Mouse (Mus musculus): Measurements from ENCODE around the gene Ntpcr.
A peak's percentile ranks its signal among the peaks of the same experiment; 100 is the strongest.

Gene Ntpcr

GRCm38 (mm10) chr8:125725037-125725820 lies 4.5 kb upstream of the Ntpcr start:
- peak; percentile 41 for DNase-seq (ENCODE audit: low read depth)

GRCm38 (mm10) chr8:125726143-125726542 lies 3.6 kb upstream of the Ntpcr start:
- no peak for DNase-seq (ENCODE audit: low read depth)

- DNase-seq (ENCODE audit: low read depth), result no peak
Observed at GRCm38 (mm10) chr8:125726986-125727385, 2.8 kb upstream of the Ntpcr start.

GRCm38 (mm10) chr8:125727797-125728196 lies 2.0 kb upstream of the Ntpcr start:
- DNase-seq (ENCODE audit: low read depth), result no peak

- DNase-seq (ENCODE audit: low read depth), result peak; percentile 56
Observed at GRCm38 (mm10) chr8:125733964-125734956, 4.5 kb downstream of the Ntpcr start.

GRCm38 (mm10) chr8:125738956-125739355 lies 9.2 kb downstream of the Ntpcr start:
- no peak for DNase-seq (ENCODE audit: low read depth)

- DNase-seq (ENCODE audit: low read depth), result no peak
Observed at GRCm38 (mm10) chr8:125740655-125741054, 10.9 kb downstream of the Ntpcr start.

- DNase-seq (ENCODE audit: low read depth), result no peak
Observed at GRCm38 (mm10) chr8:125741377-125741776, 11.6 kb downstream of the Ntpcr start.

GRCm38 (mm10) chr8:125741855-125742254 lies 12.1 kb downstream of the Ntpcr start:
- no peak for DNase-seq (ENCODE audit: low read depth)

- DNase-seq (ENCODE audit: low read depth), result no peak
Observed at GRCm38 (mm10) chr8:125742406-125742805, 12.6 kb downstream of the Ntpcr start.

- no peak for DNase-seq (ENCODE audit: low read depth)
Observed at GRCm38 (mm10) chr8:125744914-125745576, 15.3 kb downstream of the Ntpcr start.

GRCm38 (mm10) chr8:125747390-125747789 lies 17.6 kb downstream of the Ntpcr start:
- DNase-seq (ENCODE audit: low read depth), result no peak

- no peak for DNase-seq (ENCODE audit: low read depth)
Observed at GRCm38 (mm10) chr8:125750846-125751245, 21.1 kb downstream of the Ntpcr start.

GRCm38 (mm10) chr8:125755896-125756295 lies 26.1 kb downstream of the Ntpcr start:
- DNase-seq (ENCODE audit: low read depth), result no peak

- no peak for DNase-seq (ENCODE audit: low read depth)
Observed at GRCm38 (mm10) chr8:125756391-125757105, 26.8 kb downstream of the Ntpcr start.

- DNase-seq (ENCODE audit: low read depth), result no peak
Observed at GRCm38 (mm10) chr8:125757106-125757496, 27.3 kb downstream of the Ntpcr start.

GRCm38 (mm10) chr8:125759022-125759421 lies 29.3 kb downstream of the Ntpcr start:
- DNase-seq (ENCODE audit: low read depth), result no peak

- DNase-seq (ENCODE audit: low read depth), result no peak
Observed at GRCm38 (mm10) chr8:125763066-125763786, 33.5 kb downstream of the Ntpcr start.

- no peak for DNase-seq (ENCODE audit: low read depth)
Observed at GRCm38 (mm10) chr8:125768079-125768478, 38.3 kb downstream of the Ntpcr start.

- no peak for DNase-seq (ENCODE audit: low read depth)
Observed at GRCm38 (mm10) chr8:125772300-125772699, 42.5 kb downstream of the Ntpcr start.

GRCm38 (mm10) chr8:125773281-125773803 lies 43.6 kb downstream of the Ntpcr start:
- DNase-seq (ENCODE audit: low read depth), result no peak

Data from c-Kit-positive CD71-negative TER-119-negative erythroid progenitor cells, embryonic 14.5 days (primary cell).